Mouse (Mus musculus) gastrocnemius, postnatal 36 days (tissue): ENCODE data around the gene Sphk1. TPM values are rescaled to one million over a fixed set of nuclear protein-coding genes. Genes with fewer than 3 reads are reported as not detected.

Experiments used
- DNase-seq, 2 experiments: peaks; one replicate each; pipeline ENCODE4 v3.0.0; 2022
- intact Hi-C: fragments of 180-260 bp; cut with DNase I; formaldehyde crosslinking; loops from one replicate; pipeline ENCODE4 v1.15.1; 2025
- total RNA-seq, 2 experiments: library from RNA; stranded (reverse); gene quantifications; 2 replicates each; pipeline ENCODE4 v1.2.3; 2021

The Sphk1 gene
- total RNA-seq, 2 experiments from 2014 or later: 0.35 to 1.4 TPM

- DNase-seq: no peak
- intact Hi-C loops: no loop called here
These were observed 25.2 kb upstream of the Sphk1 start for GRCm38 (mm10) chr11:116505573-116505972.

DNA sequence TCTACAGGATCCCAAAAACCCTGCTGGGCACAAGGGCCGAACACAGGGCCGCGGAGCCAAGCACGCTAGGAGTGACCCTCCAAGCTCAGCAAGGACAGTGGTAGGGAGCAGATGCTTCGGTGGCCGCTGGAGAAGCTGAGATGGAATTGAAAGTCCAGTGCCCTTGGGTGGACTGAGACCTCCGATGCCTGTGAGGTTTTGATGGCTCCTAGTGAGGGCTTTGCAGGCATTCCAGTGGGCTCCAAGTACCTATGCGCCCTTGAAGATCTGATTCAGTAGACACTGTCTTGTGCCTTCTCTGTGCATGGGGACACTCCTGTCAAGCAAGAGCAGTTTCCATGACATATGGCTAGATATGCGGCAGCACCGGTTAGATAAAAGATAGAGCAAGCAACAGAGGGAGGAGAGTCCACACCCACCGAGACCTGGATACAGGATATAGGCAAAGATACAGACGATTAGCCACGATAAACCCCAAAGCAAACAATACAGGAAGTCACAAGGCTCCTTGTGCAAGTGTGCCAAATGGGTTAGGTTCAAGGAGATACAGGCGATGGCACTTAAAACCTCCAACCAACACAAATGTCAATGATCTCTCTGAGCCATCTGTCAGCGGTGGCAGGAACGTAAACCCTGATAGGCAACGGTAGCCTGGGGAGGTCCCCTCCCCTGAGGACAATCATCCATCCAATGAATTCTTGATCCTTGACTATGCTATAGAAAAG lies 24.4 kb upstream of the Sphk1 start:
- intact Hi-C loops: no loop called here
- no peak for DNase-seq

- intact Hi-C loops: no loop called here
- DNase-seq: no peak
These were observed 22.0 kb upstream of the Sphk1 start for GRCm38 (mm10) chr11:116508689-116509088.

GRCm38 (mm10) chr11:116511301-116511868 lies 19.3 kb upstream of the Sphk1 start:
- no peak for DNase-seq
- intact Hi-C loops: no loop called here

DNA sequence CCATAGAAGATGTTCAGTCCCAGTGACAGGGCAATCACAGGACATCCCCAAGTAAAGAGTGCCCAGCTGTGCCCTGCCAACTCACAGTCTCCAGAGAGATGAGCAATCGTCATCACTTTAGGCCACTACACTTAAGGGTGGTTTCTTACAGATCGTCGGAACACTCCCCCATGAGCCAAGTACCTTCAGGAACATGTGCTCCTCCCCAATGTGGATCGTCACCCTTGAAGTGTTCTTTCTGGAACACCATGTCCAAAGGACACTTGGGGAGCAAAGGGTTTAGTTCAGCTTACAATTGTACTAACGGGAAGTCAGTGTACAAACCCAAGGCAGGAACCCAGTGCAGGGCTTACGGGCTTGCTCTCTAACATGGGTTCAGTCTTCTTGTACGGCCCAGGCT lies 18.6 kb upstream of the Sphk1 start:
- no peak for DNase-seq
- intact Hi-C loops: no loop called here

DNA sequence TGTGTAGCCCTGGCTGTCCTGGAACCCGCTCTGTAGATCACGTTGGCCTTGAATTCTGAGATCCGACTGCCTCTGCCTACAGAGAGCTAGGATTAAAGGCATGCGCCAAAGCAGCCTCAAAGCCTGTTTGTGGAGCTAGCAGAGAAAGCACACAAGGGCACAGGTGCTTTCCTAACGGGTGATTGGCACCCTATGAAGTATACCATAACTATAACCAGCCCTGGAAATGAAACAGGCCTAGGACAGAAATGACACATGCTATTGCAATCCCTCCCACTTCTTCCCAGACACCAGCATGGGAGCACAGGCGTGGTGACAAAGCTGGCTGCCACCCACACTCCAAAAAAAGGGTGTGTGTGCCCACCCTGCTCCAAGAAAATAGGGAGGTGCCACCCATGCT lies 17.7 kb upstream of the Sphk1 start:
- no peak for DNase-seq
- intact Hi-C loops: no loop called here

DNA sequence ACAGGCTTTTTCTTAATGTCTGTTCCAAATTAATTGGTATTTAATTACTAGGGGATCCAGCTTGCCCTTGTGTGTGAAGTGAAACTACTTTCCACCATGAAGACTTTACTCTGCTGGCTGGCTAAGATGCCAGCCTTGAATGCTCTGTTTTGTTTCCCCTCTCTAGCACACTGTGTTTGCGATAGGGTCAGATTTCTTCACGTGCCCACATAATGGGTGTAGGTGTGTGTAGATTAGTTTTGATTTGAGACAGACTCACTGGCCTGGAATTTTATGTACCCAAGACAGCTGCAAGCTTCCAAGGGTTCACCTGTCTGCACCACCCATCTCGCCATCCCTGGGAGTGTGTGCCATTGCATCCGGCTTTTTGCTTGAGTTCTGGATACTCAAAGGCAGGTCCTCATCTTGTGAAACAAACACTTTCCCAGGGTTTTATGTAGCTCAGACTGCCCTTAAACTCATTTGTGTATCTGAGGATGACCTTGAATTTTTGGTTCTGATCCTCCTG lies 17.1 kb upstream of the Sphk1 start:
- DNase-seq: no peak
- intact Hi-C loops: no loop called here

DNA sequence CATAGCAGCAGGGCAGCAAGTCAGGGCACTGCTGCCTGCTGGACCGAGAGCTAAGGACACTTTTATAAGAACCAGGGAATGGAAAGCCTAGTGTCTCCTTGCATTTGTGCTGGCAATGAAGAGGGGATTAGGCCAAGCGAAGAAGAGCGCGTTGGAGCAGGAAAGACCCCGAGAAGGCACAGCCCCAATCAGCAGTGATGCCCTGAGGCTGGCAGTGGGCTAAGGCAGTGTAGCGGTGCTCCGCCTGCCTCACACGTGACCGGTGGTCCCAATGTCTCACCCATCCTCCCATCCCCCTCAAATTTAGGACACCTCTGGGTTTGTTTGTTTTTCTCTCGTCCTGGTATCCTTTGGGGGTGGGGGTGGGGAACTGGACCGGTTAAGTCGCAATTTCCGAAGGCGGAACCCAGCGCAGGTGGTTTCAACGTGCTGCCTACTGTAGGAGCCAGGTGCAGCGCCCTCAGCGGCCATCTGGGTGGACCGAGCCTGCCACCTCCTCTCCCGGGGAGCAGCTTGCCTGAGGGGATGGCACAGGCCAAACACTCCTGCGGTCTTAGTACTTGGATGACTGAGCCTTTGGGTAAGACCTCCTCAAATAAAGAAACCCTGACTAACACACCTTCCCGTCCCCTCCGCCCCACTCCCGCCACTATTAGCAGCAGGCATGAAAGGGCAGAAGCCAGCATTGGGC lies 15.2 kb upstream of the Sphk1 start:
- intact Hi-C loops: no loop called here
- no peak for DNase-seq

DNA sequence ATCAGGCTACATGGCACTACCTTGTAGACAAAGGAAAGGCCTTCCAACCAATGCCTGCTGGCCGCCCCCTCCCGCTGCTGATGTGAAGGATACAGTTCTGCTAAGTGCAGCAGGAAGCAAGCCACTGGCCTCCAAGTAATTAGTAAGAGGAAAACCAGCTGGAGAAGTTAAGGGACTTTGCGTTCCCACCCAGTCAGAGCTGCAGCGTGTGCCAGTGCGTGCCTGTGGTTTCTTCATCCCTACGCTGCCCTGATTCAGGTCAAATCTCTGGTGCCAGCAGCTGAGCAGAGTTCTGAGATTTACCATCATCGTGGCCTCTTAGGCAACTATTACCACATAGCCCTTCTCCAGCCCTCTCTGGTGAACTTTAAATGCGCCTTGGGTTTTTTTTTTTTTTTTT lies 12.2 kb upstream of the Sphk1 start:
- intact Hi-C loops: no loop called here
- no peak for DNase-seq

- no peak for DNase-seq
- intact Hi-C loops: no loop called here
These were observed 9.6 kb upstream of the Sphk1 start for GRCm38 (mm10) chr11:116521143-116521542.

GRCm38 (mm10) chr11:116522046-116522445 lies 8.7 kb upstream of the Sphk1 start:
- intact Hi-C loops: no loop called here
- DNase-seq: no peak

DNA sequence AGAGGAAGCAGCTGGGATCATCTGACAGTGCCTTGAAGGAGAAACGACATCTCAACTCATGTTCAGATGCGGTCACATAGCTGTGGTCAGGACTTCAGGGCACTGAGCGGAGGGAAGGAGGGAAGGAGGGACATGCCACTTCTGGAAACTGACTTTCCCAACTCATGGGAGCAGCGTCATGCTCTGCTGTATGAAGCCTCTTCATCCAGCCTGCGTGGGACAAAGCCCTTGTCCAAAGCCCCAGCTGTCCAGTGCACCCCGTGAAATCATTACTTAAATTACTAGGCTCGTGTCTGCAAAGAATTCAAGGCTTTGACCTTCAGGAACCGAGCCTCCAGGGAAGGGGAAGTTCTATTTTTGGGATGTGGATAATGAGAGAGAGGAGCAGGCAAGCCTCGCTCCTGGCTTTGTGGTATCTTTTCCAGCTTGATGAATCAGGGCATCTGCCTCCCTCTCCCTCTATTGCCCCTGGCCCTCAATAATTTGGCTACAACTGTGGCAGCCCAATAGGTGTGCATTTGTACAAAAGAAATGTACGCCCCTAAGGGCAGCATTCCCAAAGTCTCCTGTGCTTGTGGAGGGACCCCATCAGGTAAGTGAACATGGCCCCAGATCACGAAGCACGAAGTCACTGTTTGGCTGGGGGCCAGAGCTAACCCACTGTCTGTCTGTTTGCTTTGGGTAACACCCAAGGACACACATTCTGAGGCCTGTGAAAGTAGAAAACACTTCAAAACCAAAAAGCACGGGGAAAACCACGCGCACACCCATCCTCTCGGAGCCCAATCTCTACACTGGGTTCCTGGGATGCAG lies 7.6 kb upstream of the Sphk1 start:
- DNase-seq: no peak
- intact Hi-C loops: no loop called here

GRCm38 (mm10) chr11:116523699-116524189 lies 7.0 kb upstream of the Sphk1 start:
- intact Hi-C loops: no loop called here

DNA sequence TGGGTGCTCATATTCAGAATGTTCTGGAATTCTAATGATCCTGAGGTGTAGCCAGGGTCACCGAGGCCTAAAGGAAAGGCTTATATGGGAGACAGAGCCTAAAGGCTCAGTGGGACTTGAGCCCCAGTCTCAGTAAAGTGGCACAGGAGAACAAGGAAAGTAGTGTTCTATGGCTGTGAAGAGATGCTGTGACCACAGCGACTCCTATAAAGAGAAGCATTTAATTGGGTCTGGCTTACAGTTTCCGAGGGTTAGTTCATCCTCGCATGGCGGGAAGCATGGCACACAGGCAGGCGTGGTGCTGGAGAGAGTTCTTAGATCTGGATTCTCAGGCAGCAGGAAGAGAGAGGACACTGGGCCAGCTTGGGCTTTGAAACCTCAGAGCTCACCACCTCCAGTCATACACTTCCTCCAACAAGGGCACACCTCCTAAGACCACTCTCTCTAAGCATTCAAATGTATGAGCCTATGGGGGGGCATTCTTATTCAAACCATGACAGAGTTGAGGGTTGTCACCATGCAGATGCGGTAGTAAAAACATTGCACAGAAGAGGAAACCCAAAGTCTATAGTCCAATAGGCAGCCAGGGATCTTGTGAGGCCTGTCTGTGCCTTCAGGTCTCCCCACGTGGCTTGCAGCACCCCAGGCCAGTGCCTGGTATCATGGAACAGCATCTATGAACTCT lies 1.9 kb upstream of the Sphk1 start:
- DNase-seq: no peak
- intact Hi-C loops: no loop called here

More at GRCm38 (mm10) chr11:116523699-116524189, 7.0 kb upstream of the Sphk1 start:
- DNase-seq: peak in 1 of 2 experiments; percentile 33

- intact Hi-C loops: no loop called here
- no peak for DNase-seq
These were observed 856 bp downstream of the Sphk1 start for GRCm38 (mm10) chr11:116531371-116532191.

GRCm38 (mm10) chr11:116532262-116532809 lies 1.6 kb downstream of the Sphk1 start:
- no peak for DNase-seq
- intact Hi-C loops: no loop called here

GRCm38 (mm10) chr11:116532810-116533338 lies 2.1 kb downstream of the Sphk1 start:
- DNase-seq: peak; percentile 53 to 61
- intact Hi-C loops: no loop called here

GRCm38 (mm10) chr11:116533341-116534153 lies 2.8 kb downstream of the Sphk1 start:
- intact Hi-C loops: loop anchor here (1.0 kb wide), 1 partner anchor 33 kb away; no protein-coding TSS in a partner anchor
- DNase-seq: no peak
